Mouse (Mus musculus) stomach, postnatal 0 days (tissue): ENCODE measurements at regions not wholly inside any gene's neighbourhood (a gene's known extent, or its start where the extent isn't known, plus 50 kb on each side); places are given as distances from the start of the nearest gene placed in this dataset.

Experiments
- CTCF ChIP-seq: IDR thresholded peaks from 2 replicates; pipeline ENCODE4 v1.5.1; 2016; ENCODE audit warnings: antibody characterized with exemption, low read depth, mild to moderate bottlenecking, moderate library complexity
- EP300 ChIP-seq: optimal IDR thresholded peaks from 2 replicates; pipeline ENCODE3; 2016; ENCODE audit warnings: antibody characterized with exemption

- TF ChIP-seq CTCF: no peak
- TF ChIP-seq EP300: no peak
Measured at GRCm38 (mm10) chr13:30080705-30081474, 55.4 kb upstream of the Mboat1 start.
